Mouse (Mus musculus) heart, embryonic 11.5 days (tissue): Measurements from ENCODE around the gene Alox12b. TPM values are rescaled to one million over a fixed set of nuclear protein-coding genes. Genes with fewer than 3 reads are reported as not detected.

Experiments
- polyA plus RNA-seq: library from polyadenylated mRNA; unstranded; fragments of >200 nt; fragmentation: Nextera tagmentation; extraction: Ambion mirVana; gene quantifications from 2 replicates; pipeline ENCODE4 v1.2.1, GENCODE M21; 2014

Alox12b gene
- polyA plus RNA-seq, 1 experiment from 2014 or later = not detected

Other genes starting within 250 kb of the Alox12b start
- not detected in 2 replicates for gene Odf4, start 229.9 kb upstream of the Alox12b start, polyA plus RNA-seq
- gene Arhgef15, start 199.5 kb upstream of the Alox12b start, polyA plus RNA-seq = 9.0 and 12.3 TPM in 2 replicates
- 1.5 and 1.6 TPM in 2 replicates for gene Slc25a35, start 188.9 kb upstream of the Alox12b start, polyA plus RNA-seq
- 67.0 and 70.6 TPM in 2 replicates for gene Rangrf, start 181.8 kb upstream of the Alox12b start, polyA plus RNA-seq
- gene Pfas, start 148.5 kb upstream of the Alox12b start, polyA plus RNA-seq = 17.3 and 24.0 TPM in 2 replicates
- gene Ctc1, start 141.1 kb upstream of the Alox12b start, polyA plus RNA-seq = 41.3 and 48.3 TPM in 2 replicates
- gene Aurkb, start 111.3 kb upstream of the Alox12b start, polyA plus RNA-seq = 89.2 and 89.6 TPM in 2 replicates
- 7.7 and 9.8 TPM in 2 replicates for gene Borcs6, start 97.3 kb upstream of the Alox12b start, polyA plus RNA-seq
- 26.4 and 28.2 TPM in 2 replicates for gene Tmem107, start 86.2 kb upstream of the Alox12b start, polyA plus RNA-seq
- gene Vamp2, start 68.5 kb upstream of the Alox12b start, polyA plus RNA-seq = 89.7 and 94.7 TPM in 2 replicates
- 6.2 and 6.3 TPM in 2 replicates for gene Per1, start 61.8 kb upstream of the Alox12b start, polyA plus RNA-seq
- 0.35 and 0.64 TPM in 2 replicates for gene Hes7, start 36.6 kb upstream of the Alox12b start, polyA plus RNA-seq
- gene 9130213A22Rik, start 34.4 kb upstream of the Alox12b start, polyA plus RNA-seq = 0.32 and 0.49 TPM in 2 replicates
- gene Aloxe3, start 31.1 kb upstream of the Alox12b start, polyA plus RNA-seq = 0.37 and 0.39 TPM in 2 replicates
- 1.1 and 2.0 TPM in 2 replicates for gene Alox8, start 40.9 kb downstream of the Alox12b start, polyA plus RNA-seq
- gene Gucy2e, start 80.0 kb downstream of the Alox12b start, polyA plus RNA-seq = 0.13 and 0.17 TPM in 2 replicates
- 10.1 and 13.1 TPM in 2 replicates for gene Cntrob, start 166.8 kb downstream of the Alox12b start, polyA plus RNA-seq
- gene Trappc1, start 167.0 kb downstream of the Alox12b start, polyA plus RNA-seq = 189 and 202 TPM in 2 replicates
- 0.56 and 0.70 TPM in 2 replicates for gene Kcnab3, start 169.3 kb downstream of the Alox12b start, polyA plus RNA-seq
- gene Rnf227, start 183.5 kb downstream of the Alox12b start, polyA plus RNA-seq = 7.8 and 8.6 TPM in 2 replicates
- gene Chd3, start 212.4 kb downstream of the Alox12b start, polyA plus RNA-seq = 15.5 and 21.8 TPM in 2 replicates
- gene Naa38, start 238.5 kb downstream of the Alox12b start, polyA plus RNA-seq = 166 and 170 TPM in 2 replicates
- gene Cyb5d1, start 238.6 kb downstream of the Alox12b start, polyA plus RNA-seq = 19.6 and 25.0 TPM in 2 replicates
- 30.5 and 31.7 TPM in 2 replicates for gene Tmem88, start 241.2 kb downstream of the Alox12b start, polyA plus RNA-seq